Comparison of ENCODE assay signal across 10 mouse cellular contexts in the genomic region with DNA sequence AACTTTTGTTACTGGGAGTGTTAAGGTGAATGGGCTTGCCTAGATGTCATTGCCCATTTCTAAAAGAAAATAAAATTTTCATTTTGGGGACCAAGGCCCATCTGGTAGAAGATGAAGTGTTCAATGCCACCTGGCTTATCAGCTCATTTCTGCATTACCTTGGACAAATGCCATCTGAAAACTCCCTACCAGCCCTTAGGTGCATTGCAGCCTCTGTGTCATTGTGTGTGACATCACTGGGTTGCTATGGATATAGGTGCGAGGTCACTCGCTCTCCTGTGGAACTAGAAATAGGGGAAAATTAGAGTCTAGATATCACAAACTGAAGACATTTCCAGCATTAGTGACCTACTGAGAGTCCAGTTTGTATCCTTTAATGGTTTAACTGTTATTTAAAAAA. TPM values are rescaled to one million over a fixed set of nuclear protein-coding genes. Genes with fewer than 3 reads are reported as not detected.
A peak's percentile ranks its signal among the peaks of the same experiment; 100 is the strongest.
DNase-seq lines count a peak whose midpoint lies in the region; ATAC-seq and TF ChIP-seq lines count a peak whose summit lies in the region.
"Had no signal": no experiment of that assay in that cellular context is flagged by ENCODE, and none has a peak within 500 bp of the region (broad histone marks: within the 10 kb centered on the region; RNA-seq: fewer than 3 reads in every experiment).

No protein-coding gene starts in this region.

- H3K4me2 ChIP-seq in heart, embryonic 16.5 days (ENCODE audit: low read depth, low read length) = peak overlapping the region; percentile 41; the same call in 1 of the 2 replicates
- peak overlapping the region; percentile 55 for H3K4me2 ChIP-seq in hindbrain, embryonic 16.5 days (ENCODE audit: low read length)
- peak overlapping the region; percentile 63 for H3K4me2 ChIP-seq in neural tube, embryonic 12.5 days (replicated peaks)

- no peaks in the 10 kb centered on the region for H3K9me3 ChIP-seq in heart, embryonic 16.5 days (replicated peaks; ENCODE audit: control insufficient read depth, low read length)
- H3K9me3 ChIP-seq in hindbrain, embryonic 16.5 days (ENCODE audit: control insufficient read depth, low read length) = no peaks in the 10 kb centered on the region
- H3K9me3 ChIP-seq in neural tube, embryonic 12.5 days = no peaks in the 10 kb centered on the region

- no peak overlapping the region; the same call in 1 of the 2 replicates for H3K4me3 ChIP-seq in heart, embryonic 16.5 days (ENCODE audit: low read length)
- peak overlapping the region; percentile 80 for H3K4me3 ChIP-seq in hindbrain, embryonic 16.5 days (ENCODE audit: low read length)
- 0 out of 2 replicates have a peak overlapping the region, but pooled peaks have one; percentile 12 for H3K4me3 ChIP-seq in neural tube, embryonic 12.5 days
- no peak overlapping the region for H3K4me3 ChIP-seq in kidney, adult 2 months (ENCODE audit: insufficient read depth, low read depth, low read length)

- no peak overlapping the region for H3K9ac ChIP-seq in heart, embryonic 16.5 days (ENCODE audit: low read length)
- 0 out of 2 replicates have a peak overlapping the region, but pooled peaks have one; percentile 39 for H3K9ac ChIP-seq in hindbrain, embryonic 16.5 days (ENCODE audit: low read depth, low read length)
- H3K9ac ChIP-seq in neural tube, embryonic 12.5 days = no peak overlapping the region

- no peaks in the 10 kb centered on the region for H3K27me3 ChIP-seq in heart, embryonic 16.5 days (ENCODE audit: control insufficient read depth, insufficient read depth, low read length)
- no peaks in the 10 kb centered on the region for H3K27me3 ChIP-seq in hindbrain, embryonic 16.5 days (replicated peaks; ENCODE audit: control insufficient read depth, insufficient read depth, low read length)
- H3K27me3 ChIP-seq in neural tube, embryonic 12.5 days (replicated peaks) = no peaks in the 10 kb centered on the region
- no peaks in the 10 kb centered on the region for H3K27me3 ChIP-seq in kidney, adult 2 months (replicated peaks; ENCODE audit: control insufficient read depth, insufficient read depth, low read length)

- no peak for DNase-seq in heart, adult 18-20 months
- DNase-seq in brain, adult 2 months (ENCODE audit: low read depth, low spot score) = peak; percentile 70
- DNase-seq in layer of hippocampus, postnatal 25 days (ENCODE audit: extremely low spot score in 1 of 2, low spot score in 1 of 2) = no peak
- DNase-seq in right cerebral cortex, postnatal 10 days (ENCODE audit: low spot score in 2 of 2) = no peak
- no peak for DNase-seq in kidney, adult 2 months
- DNase-seq: thymus, adult 18-20 months had no signal

- TF ChIP-seq CTCF in kidney, adult 2 months (conservative IDR thresholded peaks at IDR 0.05; ENCODE audit: insufficient read depth, insufficient read length, low read depth, low read length) = no peak

- H3K27ac ChIP-seq in heart, embryonic 16.5 days (ENCODE audit: low read length) = no peak overlapping the region
- no peak overlapping the region for H3K27ac ChIP-seq in hindbrain, embryonic 16.5 days (ENCODE audit: low read depth, low read length)
- no peak overlapping the region for H3K27ac ChIP-seq in neural tube, embryonic 12.5 days
- no peak overlapping the region for H3K27ac ChIP-seq in kidney, adult 2 months (ENCODE audit: insufficient read depth, low read depth, low read length)

- H3K36me3 ChIP-seq in heart, embryonic 16.5 days (ENCODE audit: control insufficient read depth, insufficient read depth) = peaks cover 24% of the 10 kb centered on the region
- H3K36me3 ChIP-seq in hindbrain, embryonic 16.5 days (ENCODE audit: control insufficient read depth, insufficient read depth, low read length) = peaks cover 20% of the 10 kb centered on the region
- H3K36me3 ChIP-seq in neural tube, embryonic 12.5 days = peaks cover 43% of the 10 kb centered on the region
- no peaks in the 10 kb centered on the region for H3K36me3 ChIP-seq in kidney, adult 2 months (ENCODE audit: control insufficient read depth, insufficient read depth, low read length)

- no peak for ATAC-seq in heart, embryonic 16.5 days (replicated peaks; ENCODE audit: extremely low read depth, insufficient read depth, low FRiP score)
- no peak for ATAC-seq in hindbrain, embryonic 16.5 days
- no peak for ATAC-seq in neural tube, embryonic 12.5 days (ENCODE audit: low FRiP score, low read depth)

- no peak for TF ChIP-seq POLR2A in kidney, adult 2 months (IDR thresholded peaks at IDR 0.05; ENCODE audit: low read depth, low read length)

- WGBS in heart, embryonic 16.5 days = 43% methylated on average over 2 of the region's 2 CpGs
- 50% methylated on average over 2 of the region's 2 CpGs for WGBS in hindbrain, embryonic 16.5 days
- WGBS in neural tube, embryonic 12.5 days = 84% methylated on average over 2 of the region's 2 CpGs
- 73% methylated on average over 2 of the region's 2 CpGs for WGBS in kidney, adult 2 months

- H3K4me1 ChIP-seq in heart, embryonic 16.5 days (ENCODE audit: control insufficient read depth, insufficient read depth, low read length) = peaks cover 24% of the 10 kb centered on the region
- H3K4me1 ChIP-seq in hindbrain, embryonic 16.5 days (ENCODE audit: control insufficient read depth, insufficient read depth, low read depth, low read length) = peaks cover 37% of the 10 kb centered on the region
- peaks cover 16% of the 10 kb centered on the region for H3K4me1 ChIP-seq in neural tube, embryonic 12.5 days
- H3K4me1 ChIP-seq in kidney, adult 2 months (ENCODE audit: control insufficient read depth, insufficient read depth, low read length) = peaks cover 5% of the 10 kb centered on the region; the same call in 1 of the 2 replicates

RNA-seq across cellular contexts. Expression of a gene that starts 2.1 kb away (rescaled TPM):
- polyA plus RNA-seq in heart, embryonic 16.5 days (2015; fragmentation: Nextera tagmentation; extraction: Ambion mirVana) = 167 and 202 TPM in 2 replicates
- 100 to 1,000 TPM; 285 to 287 TPM for total RNA-seq in heart, adult 18-20 months (2021)
- 996 and 1,023 TPM in 2 replicates for polyA plus RNA-seq in hindbrain, embryonic 16.5 days (2015; fragmentation: Nextera tagmentation; extraction: Ambion mirVana)
- polyA plus RNA-seq in neural tube, embryonic 12.5 days (2016; fragmentation: Nextera tagmentation; extraction: Ambion mirVana) = 516 and 524 TPM in 2 replicates
- total RNA-seq in layer of hippocampus, postnatal 25 days (2021) = 1,000 to 10,000 TPM; 1,286 to 1,307 TPM
- 47.9 and 57.1 TPM in 2 replicates for polyA plus RNA-seq in kidney, adult 2 months (2012; rRNA removed)

RNA-seq across cellular contexts. Expression of a gene that starts 42.0 kb away (rescaled TPM):
- polyA plus RNA-seq in heart, embryonic 16.5 days (2015; fragmentation: Nextera tagmentation; extraction: Ambion mirVana) = 0.45 and 0.91 TPM in 2 replicates
- total RNA-seq in heart, adult 18-20 months (2021) = under 1 TPM; 0.21 to 0.40 TPM
- 2.9 and 3.4 TPM in 2 replicates for polyA plus RNA-seq in hindbrain, embryonic 16.5 days (2015; fragmentation: Nextera tagmentation; extraction: Ambion mirVana)
- polyA plus RNA-seq in neural tube, embryonic 12.5 days (2016; fragmentation: Nextera tagmentation; extraction: Ambion mirVana) = 1.4 and 1.7 TPM in 2 replicates
- total RNA-seq in layer of hippocampus, postnatal 25 days (2021) = 1 to 10 TPM in 1 of 2 experiments, under 1 TPM in 1; 0.77 to 1.3 TPM
- 4.3 and 5.0 TPM in 2 replicates for polyA plus RNA-seq in kidney, adult 2 months (2012; rRNA removed)

RNA-seq across cellular contexts. Expression of a gene that starts 44.6 kb away (rescaled TPM):
- polyA plus RNA-seq in heart, embryonic 16.5 days (2015; fragmentation: Nextera tagmentation; extraction: Ambion mirVana) = 794 and 965 TPM in 2 replicates
- 100 to 1,000 TPM; 501 to 698 TPM for total RNA-seq in heart, adult 18-20 months (2021)
- polyA plus RNA-seq in hindbrain, embryonic 16.5 days (2015; fragmentation: Nextera tagmentation; extraction: Ambion mirVana) = 15.6 and 29.6 TPM in 2 replicates
- polyA plus RNA-seq in neural tube, embryonic 12.5 days (2016; fragmentation: Nextera tagmentation; extraction: Ambion mirVana) = 22.3 and 26.5 TPM in 2 replicates
- total RNA-seq in layer of hippocampus, postnatal 25 days (2021) = 10 to 100 TPM in 1 of 2 experiments, 1 to 10 TPM in 1; 7.7 to 14.4 TPM
- 77.2 and 77.8 TPM in 2 replicates for polyA plus RNA-seq in kidney, adult 2 months (2012; rRNA removed)

RNA-seq across cellular contexts. Expression of a gene that starts 47.5 kb away (rescaled TPM):
- not detected in 2 replicates for polyA plus RNA-seq in heart, embryonic 16.5 days (2015; fragmentation: Nextera tagmentation; extraction: Ambion mirVana)
- total RNA-seq in heart, adult 18-20 months (2021) = not detected
- 0.15 TPM in 1 of 2 replicates, not detected in the other for polyA plus RNA-seq in hindbrain, embryonic 16.5 days (2015; fragmentation: Nextera tagmentation; extraction: Ambion mirVana)
- 0.15 TPM in 1 of 2 replicates, not detected in the other for polyA plus RNA-seq in neural tube, embryonic 12.5 days (2016; fragmentation: Nextera tagmentation; extraction: Ambion mirVana)
- total RNA-seq in layer of hippocampus, postnatal 25 days (2021) = not detected
- 0.08 TPM in 1 of 2 replicates, not detected in the other for polyA plus RNA-seq in kidney, adult 2 months (2012; rRNA removed)
- total RNA-seq: left cerebral cortex, adult 8-10 months had no signal

Comparison
In these comparisons a context has a peak if more than half of its experiments do, and no peak if none do; other contexts are left out.
1. H3K4me3 ChIP-seq: peak in hindbrain, embryonic 16.5 days (single experiment) and neural tube, embryonic 12.5 days (single experiment); none in heart, embryonic 16.5 days (single experiment) and kidney, adult 2 months (single experiment).
2. RNA of a gene that starts 44.6 kb away (polyA plus RNA-seq): 794 to 965 TPM in heart, embryonic 16.5 days; 77.2 to 77.8 TPM in kidney, adult 2 months, 22.3 to 26.5 TPM in neural tube, embryonic 12.5 days and 15.6 to 29.6 TPM in hindbrain, embryonic 16.5 days; every median in the first group is over 10 times any median in the second.
3. Peak in every context shown above with its lines, with median percentiles within 50 percentile points of each other: H3K4me2 ChIP-seq.